Mouse (Mus musculus): ENCODE results near the gene Hist1h4k.
"Not testable (repeated sequence)": the region's sequence is repeated elsewhere in the genome, so short reads cannot be mapped to it uniquely, and the experiment has no call there.

GRCm38 (mm10) chr13:21716540-21717391, 33.5 kb downstream of the Hist1h4k start:
- TF ChIP-seq CTCF, EP300 (IDR thresholded peaks at IDR 0.05; ENCODE audit: low read depth): not testable (repeated sequence)
